Mouse (Mus musculus) thymus, adult 2 months (tissue): ENCODE results near the gene Spag16. TPM values are rescaled to one million over a fixed set of nuclear protein-coding genes. Genes with fewer than 3 reads are reported as not detected.

Experiments used
- DNase-seq: peaks from one replicate; pipeline ENCODE4 v3.0.0; 2021
- H3K27ac ChIP-seq: fragments of 200-500 bp; 2 replicates; pipeline ENCODE4 v1.5.1; 2012; ENCODE audit warnings: low read length, control low read depth; ENCODE audit not compliant: control insufficient read depth, insufficient read depth
- H3K27me3 ChIP-seq: fragments of 200-500 bp; 2 replicates; pipeline ENCODE4 v1.6.1; 2012; ENCODE audit warnings: mild to moderate bottlenecking, low read length, moderate library complexity, mixed read lengths; ENCODE audit not compliant: control insufficient read depth, insufficient read depth
- H3K36me3 ChIP-seq: fragments of 200-500 bp; 2 replicates; pipeline ENCODE4 v1.6.1; 2012; ENCODE audit warnings: mild to moderate bottlenecking, low read length, moderate library complexity; ENCODE audit not compliant: control insufficient read depth, insufficient read depth
- H3K4me1 ChIP-seq: fragments of 200-500 bp; replicated peaks from 2 replicates; pipeline ENCODE4 v1.6.1; 2012; ENCODE audit warnings: low read length; ENCODE audit not compliant: control insufficient read depth, insufficient read depth
- H3K4me3 ChIP-seq: fragments of 200-500 bp; 2 replicates; pipeline ENCODE4 v1.5.1; 2012; ENCODE audit warnings: mild to moderate bottlenecking, low read length, control low read depth, moderate library complexity; ENCODE audit not compliant: control insufficient read depth, insufficient read depth
- CTCF ChIP-seq: fragments of 200-500 bp; IDR thresholded peaks from 2 replicates; pipeline ENCODE4 v1.5.1; 2012; ENCODE audit warnings: mild to moderate bottlenecking, control low read depth, low read length, moderate library complexity, borderline replicate concordance; ENCODE audit not compliant: control insufficient read depth, poor library complexity, insufficient read depth; ENCODE audit errors: extremely low read depth
- POLR2A ChIP-seq: fragments of 200-500 bp; IDR thresholded peaks from 2 replicates; pipeline ENCODE4 v1.6.1; 2012; ENCODE audit warnings: mild to moderate bottlenecking, low read length, control low read depth, moderate library complexity; ENCODE audit not compliant: control insufficient read depth, poor library complexity, insufficient read depth; ENCODE audit errors: extremely low read depth
- WGBS: fragments of 180-500 bp; shearing (Covaris S2); methylation state at CpG from one replicate; pipeline ENCODE4 v1.1.7; 2018; 5-methylcytosine and 5-hydroxymethylcytosine counted together
- polyA plus RNA-seq: library from polyadenylated mRNA; depleted of rRNA; stranded (reverse); fragments of >200 nt; gene quantifications from 2 replicates; pipeline ENCODE4 v1.2.3, GENCODE M21; 2012

Gene Spag16
- polyA plus RNA-seq, 1 experiment, result 0.32 TPM

- Histone ChIP-seq H3K4me3 (no peak overlapping the region), H3K36me3 (no peaks in the 10 kb centered on the region), H3K27ac (no peak overlapping the region), H3K4me1 (no peaks in the 10 kb centered on the region; the same call in 1 of the 2 replicates), H3K27me3 (no peaks in the 10 kb centered on the region)
- WGBS, result 95% methylated on average over 4 of the region's 4 CpGs
- no peak for DNase-seq
- no peak for TF ChIP-seq CTCF
- TF ChIP-seq POLR2A, result no peak
Observed at GRCm38 (mm10) chr1:69867776-69868175, 41.0 kb downstream of the Spag16 start.

GRCm38 (mm10) chr1:69956606-69957005, 129.8 kb downstream of the Spag16 start:
- H3K4me1 ChIP-seq, result no peaks in the 10 kb centered on the region
- H3K27ac ChIP-seq, result no peak overlapping the region
- no peak overlapping the region for H3K4me3 ChIP-seq
- no peak for DNase-seq
- H3K27me3 ChIP-seq, result no peaks in the 10 kb centered on the region
- WGBS, result 85% methylated on average over 3 of the region's 3 CpGs
- TF ChIP-seq CTCF, result no peak
- no peaks in the 10 kb centered on the region for H3K36me3 ChIP-seq

GRCm38 (mm10) chr1:69996874-69997273, 170.1 kb downstream of the Spag16 start:
- Histone ChIP-seq H3K27ac (no peak overlapping the region), H3K27me3 (no peaks in the 10 kb centered on the region), H3K36me3 (no peaks in the 10 kb centered on the region), H3K4me3 (no peak overlapping the region), H3K4me1 (no peaks in the 10 kb centered on the region)
- TF ChIP-seq POLR2A, result no peak
- TF ChIP-seq CTCF, result no peak
- no peak for DNase-seq

GRCm38 (mm10) chr1:70012991-70013390, 186.2 kb downstream of the Spag16 start:
- no peak for DNase-seq
- H3K27me3 ChIP-seq, result no peaks in the 10 kb centered on the region
- H3K36me3 ChIP-seq, result no peaks in the 10 kb centered on the region
- 82% methylated on average over 3 of the region's 3 CpGs for WGBS
- no peak overlapping the region for H3K4me3 ChIP-seq
- no peak overlapping the region for H3K27ac ChIP-seq
- H3K4me1 ChIP-seq, result no peaks in the 10 kb centered on the region
- TF ChIP-seq CTCF (no peak), POLR2A (no peak)

GRCm38 (mm10) chr1:70037384-70037783, 210.6 kb downstream of the Spag16 start:
- H3K4me3 ChIP-seq, result no peak overlapping the region
- no peak for TF ChIP-seq CTCF
- TF ChIP-seq POLR2A, result no peak
- no peak for DNase-seq
- H3K27me3 ChIP-seq, result no peaks in the 10 kb centered on the region
- no peaks in the 10 kb centered on the region for H3K4me1 ChIP-seq
- no peak overlapping the region for H3K27ac ChIP-seq
- no peaks in the 10 kb centered on the region for H3K36me3 ChIP-seq
- WGBS, result 80% methylated on average over 3 of the region's 3 CpGs

- Histone ChIP-seq H3K27ac (no peak overlapping the region), H3K4me1 (no peaks in the 10 kb centered on the region), H3K36me3 (no peaks in the 10 kb centered on the region), H3K27me3 (no peaks in the 10 kb centered on the region), H3K4me3 (no peak overlapping the region)
- TF ChIP-seq POLR2A (no peak), CTCF (no peak)
- DNase-seq, result no peak
- WGBS, result 30% methylated on average over 1 of the region's 1 CpGs
Observed at GRCm38 (mm10) chr1:70067404-70067803, 240.6 kb downstream of the Spag16 start.

GRCm38 (mm10) chr1:70073440-70073839, 246.7 kb downstream of the Spag16 start:
- WGBS, result 69% methylated on average over 6 of the region's 6 CpGs
- no peak for DNase-seq
- no peak overlapping the region for H3K27ac ChIP-seq
- H3K27me3 ChIP-seq, result no peaks in the 10 kb centered on the region
- no peak for TF ChIP-seq POLR2A
- no peak for TF ChIP-seq CTCF
- H3K36me3 ChIP-seq, result no peaks in the 10 kb centered on the region
- H3K4me1 ChIP-seq, result no peaks in the 10 kb centered on the region
- no peak overlapping the region for H3K4me3 ChIP-seq
